Mouse (Mus musculus): ENCODE measurements around the gene E130114P18Rik.

GRCm38 (mm10) chr4:97575447-97575846 is 202.4 kb downstream of the E130114P18Rik start:
- TF ChIP-seq CTCF (IDR thresholded peaks at IDR 0.05; ENCODE audit: borderline replicate concordance, insufficient read depth, low read depth, low read length) (no peak), POLR2A (IDR thresholded peaks at IDR 0.05; ENCODE audit: borderline replicate concordance, insufficient read depth, low read length) (no peak)
